ENCODE assay signal across 10 mouse cellular contexts in genomic region chr4:119959293-119959692, GRCm38 (mm10).
DNase-seq lines count a peak whose midpoint lies in the region; ATAC-seq and TF ChIP-seq lines count a peak whose summit lies in the region.
"Had no signal": no experiment of that assay in that cellular context is flagged by ENCODE, and none has a peak within 500 bp of the region (broad histone marks: within the 10 kb centered on the region; RNA-seq: fewer than 3 reads in every experiment).

No protein-coding gene starts in this region.

- H3K4me3 ChIP-seq in lung, adult 2 months (replicated peaks; ENCODE audit: extremely low read depth, low read depth, low read length): no peak overlapping the region
- H3K4me3 ChIP-seq in heart, embryonic 11.5 days (ENCODE audit: low read depth, low read length): no peak overlapping the region
- no peak overlapping the region for H3K4me3 ChIP-seq in midbrain, embryonic 11.5 days (ENCODE audit: low read depth, low read length)
- H3K4me3 ChIP-seq in forebrain, embryonic 16.5 days (replicated peaks; ENCODE audit: low read length): no peak overlapping the region
- H3K4me3 ChIP-seq: layer of hippocampus, adult 2 months; neural tube, embryonic 13.5 days had no signal

- H3K36me3 ChIP-seq in heart, embryonic 11.5 days (ENCODE audit: control insufficient read depth, insufficient read depth, low read length): no peaks in the 10 kb centered on the region
- no peaks in the 10 kb centered on the region for H3K36me3 ChIP-seq in midbrain, embryonic 11.5 days (ENCODE audit: control insufficient read depth, insufficient read depth, low read length)
- H3K36me3 ChIP-seq in forebrain, embryonic 16.5 days (ENCODE audit: control insufficient read depth, insufficient read depth): no peaks in the 10 kb centered on the region
- H3K36me3 ChIP-seq: neural tube, embryonic 13.5 days had no signal

- TF ChIP-seq POLR2A in lung, adult 2 months (IDR thresholded peaks at IDR 0.05; ENCODE audit: borderline replicate concordance, extremely low read depth, low read depth, low read length): no peak

- peak; percentile 28 for DNase-seq in lung, postnatal 10 days
- DNase-seq in lung, adult 2 months: no peak
- DNase-seq in midbrain, embryonic 11.5 days (ENCODE audit: low spot score, missing footprints): no peak
- DNase-seq in right cerebral cortex, postnatal 4 days: no peak
- DNase-seq: cerebellum, adult 8-10 months had no signal

- no peaks in the 10 kb centered on the region for H3K9me3 ChIP-seq in heart, embryonic 11.5 days (replicated peaks; ENCODE audit: control insufficient read depth, low read length)
- no peaks in the 10 kb centered on the region for H3K9me3 ChIP-seq in midbrain, embryonic 11.5 days (ENCODE audit: control insufficient read depth, low read length)
- no peaks in the 10 kb centered on the region for H3K9me3 ChIP-seq in forebrain, embryonic 16.5 days (ENCODE audit: control insufficient read depth, low read length)
- H3K9me3 ChIP-seq: neural tube, embryonic 13.5 days had no signal

- no peak for TF ChIP-seq CTCF in lung, adult 2 months (IDR thresholded peaks at IDR 0.05; ENCODE audit: insufficient read depth, low read length)

- 37% methylated on average over 7 of the region's 7 CpGs for WGBS in lung, adult 2 months
- WGBS in heart, embryonic 11.5 days (ENCODE audit: insufficient replicate concordance): 38% methylated on average over 7 of the region's 7 CpGs
- 84% methylated on average over 7 of the region's 7 CpGs for WGBS in midbrain, embryonic 11.5 days
- 84% methylated on average over 7 of the region's 7 CpGs for WGBS in forebrain, embryonic 16.5 days

- peak overlapping the region; percentile 20; the same call in 1 of the 2 replicates for H3K4me2 ChIP-seq in heart, embryonic 11.5 days
- no peak overlapping the region for H3K4me2 ChIP-seq in midbrain, embryonic 11.5 days
- H3K4me2 ChIP-seq in forebrain, embryonic 16.5 days (ENCODE audit: low read length): no peak overlapping the region
- H3K4me2 ChIP-seq: neural tube, embryonic 13.5 days had no signal

- ATAC-seq in heart, embryonic 11.5 days (replicated peaks; ENCODE audit: insufficient number of reproducible peaks, low FRiP score, low TSS enrichment): no peak
- peak; percentile 66 for ATAC-seq in monocyte, adult 5-6 weeks (replicated peaks; ENCODE audit: insufficient number of reproducible peaks, low FRiP score, low TSS enrichment, poor library complexity, severe bottlenecking)
- ATAC-seq in midbrain, embryonic 11.5 days (ENCODE audit: low FRiP score): no peak
- no peak; the same call in 1 of the 2 replicates for ATAC-seq in forebrain, embryonic 16.5 days

- no peaks in the 10 kb centered on the region for H3K27me3 ChIP-seq in heart, embryonic 11.5 days (ENCODE audit: control insufficient read depth, insufficient read depth, low read length)
- H3K27me3 ChIP-seq in midbrain, embryonic 11.5 days (ENCODE audit: control insufficient read depth, insufficient read depth, low read length): no peaks in the 10 kb centered on the region
- H3K27me3 ChIP-seq in forebrain, embryonic 16.5 days (replicated peaks; ENCODE audit: control insufficient read depth, insufficient read depth, low read length): no peaks in the 10 kb centered on the region
- H3K27me3 ChIP-seq: neural tube, embryonic 13.5 days had no signal

- no peaks in the 10 kb centered on the region for H3K4me1 ChIP-seq in lung, adult 2 months (ENCODE audit: control insufficient read depth, insufficient read depth, low read length)
- H3K4me1 ChIP-seq in heart, embryonic 11.5 days (ENCODE audit: control insufficient read depth, insufficient read depth, low read length): peaks cover 33% of the 10 kb centered on the region
- H3K4me1 ChIP-seq in midbrain, embryonic 11.5 days (ENCODE audit: control insufficient read depth, insufficient read depth, low read length): no peaks in the 10 kb centered on the region
- H3K4me1 ChIP-seq in forebrain, embryonic 16.5 days (replicated peaks; ENCODE audit: control insufficient read depth, insufficient read depth, low read length): no peaks in the 10 kb centered on the region
- H3K4me1 ChIP-seq: neural tube, embryonic 13.5 days had no signal

- H3K9ac ChIP-seq in heart, embryonic 11.5 days (ENCODE audit: low read depth, low read length): no peak overlapping the region
- no peak overlapping the region for H3K9ac ChIP-seq in midbrain, embryonic 11.5 days (ENCODE audit: low read length)
- no peak overlapping the region for H3K9ac ChIP-seq in forebrain, embryonic 16.5 days (replicated peaks; ENCODE audit: low read depth, low read length)
- H3K9ac ChIP-seq: neural tube, embryonic 13.5 days had no signal

- peak overlapping the region; percentile 82 for H3K27ac ChIP-seq in heart, embryonic 11.5 days (ENCODE audit: low read depth, low read length)
- no peak overlapping the region for H3K27ac ChIP-seq in midbrain, embryonic 11.5 days (ENCODE audit: low read depth, low read length)
- H3K27ac ChIP-seq in forebrain, embryonic 16.5 days (ENCODE audit: low read length): no peak overlapping the region
- H3K27ac ChIP-seq: layer of hippocampus, adult 2 months; neural tube, embryonic 13.5 days had no signal
